ENCODE assay signal across 13 mouse cellular contexts in genomic region chr19:38198731-38199130, GRCm38 (mm10). TPM values are rescaled to one million over a fixed set of nuclear protein-coding genes. Genes with fewer than 3 reads are reported as not detected.
DNase-seq lines count a peak whose midpoint lies in the region; TF ChIP-seq lines count a peak whose summit lies in the region.
"Had no signal": no experiment of that assay in that cellular context is flagged by ENCODE, and none has a peak within 500 bp of the region (broad histone marks: within the 10 kb centered on the region; RNA-seq: fewer than 3 reads in every experiment).

No protein-coding gene starts in this region.

- no peaks in the 10 kb centered on the region for H3K27me3 ChIP-seq in cerebellum, adult 2 months (ENCODE audit: control insufficient read depth, insufficient read depth, low read length)
- H3K27me3 ChIP-seq: embryonic facial prominence, embryonic 15.5 days; heart, embryonic 15.5 days; liver, embryonic 13.5 days; midbrain, embryonic 12.5 days had no signal

- peak; percentile 37 to 38 for DNase-seq in cerebellum, postnatal 14 days
- DNase-seq in cerebellum, adult 2 months, result no peak
- peak; percentile 39 for DNase-seq in layer of hippocampus, adult 11-12 months (ENCODE audit: low spot score)
- DNase-seq in layer of hippocampus, postnatal 10 days (ENCODE audit: low spot score in 2 of 2), result no peak
- DNase-seq in 416B (ENCODE audit: low read depth), result peak; percentile 40
- DNase-seq in adipocyte (ENCODE audit: low spot score), result peak; percentile 58
- no peak for DNase-seq in thymus, postnatal 36 days
- DNase-seq in right cerebral cortex, postnatal 14 days, result no peak
- DNase-seq: kidney, adult 2 months; liver, embryonic 13.5 days had no signal

- 90% methylated on average over 5 of the region's 5 CpGs for WGBS in cerebellum, adult 2 months

- no peaks in the 10 kb centered on the region for H3K4me1 ChIP-seq in cerebellum, adult 2 months (ENCODE audit: control insufficient read depth, insufficient read depth, low read length)
- H3K4me1 ChIP-seq: embryonic facial prominence, embryonic 15.5 days; heart, embryonic 15.5 days; liver, embryonic 13.5 days; midbrain, embryonic 12.5 days had no signal

- TF ChIP-seq CTCF in cerebellum, adult 2 months (IDR thresholded peaks at IDR 0.05; ENCODE audit: borderline replicate concordance, insufficient read depth, low read depth, low read length), result no peak

- no peak for TF ChIP-seq POLR2A in cerebellum, adult 2 months (IDR thresholded peaks at IDR 0.05; ENCODE audit: borderline replicate concordance, insufficient read depth, low read length)

- no peak overlapping the region for H3K4me3 ChIP-seq in cerebellum, adult 2 months (replicated peaks; ENCODE audit: insufficient read depth, low read depth, low read length)
- H3K4me3 ChIP-seq: embryonic facial prominence, embryonic 15.5 days; heart, embryonic 15.5 days; liver, embryonic 13.5 days; midbrain, embryonic 12.5 days had no signal

- H3K27ac ChIP-seq in cerebellum, adult 2 months (ENCODE audit: insufficient read depth, low read length), result no peak overlapping the region
- H3K27ac ChIP-seq: embryonic facial prominence, embryonic 15.5 days; heart, embryonic 15.5 days; liver, embryonic 13.5 days; midbrain, embryonic 12.5 days had no signal

RNA-seq across cellular contexts. Expression of gene Fra10ac1, which starts 25.2 kb away (rescaled TPM):
- 28.3 and 28.9 TPM in 2 replicates for polyA plus RNA-seq in cerebellum, adult 2 months (2012; rRNA removed)
- 10 to 100 TPM; 18.5 to 20.8 TPM for total RNA-seq in layer of hippocampus, postnatal 10 days (2021)

Comparison
In these comparisons a context has a peak if more than half of its experiments do, and no peak if none do; other contexts are left out.
1. DNase-seq: peak in cerebellum, postnatal 14 days (2 of 2), layer of hippocampus, adult 11-12 months (single experiment), 416B (single experiment) and adipocyte (single experiment); none in cerebellum, adult 2 months (0 of 2), layer of hippocampus, postnatal 10 days (0 of 2), thymus, postnatal 36 days (0 of 2) and right cerebral cortex, postnatal 14 days (single experiment).